Mouse (Mus musculus) myocyte (in vitro differentiated cells): Measurements from ENCODE around the gene Gm10717. TPM values are rescaled to one million over a fixed set of nuclear protein-coding genes. Genes with fewer than 3 reads are reported as not detected.
"Not testable (repeated sequence)": the region's sequence is repeated elsewhere in the genome, so short reads cannot be mapped to it uniquely, and the experiment has no call there.

Experiments used
- H3K27me3 ChIP-seq: one replicate; pipeline ENCODE4 v1.6.1; 2011; ENCODE audit not compliant: control insufficient read depth, insufficient read depth, insufficient read length
- H3K36me3 ChIP-seq: one replicate; pipeline ENCODE4 v1.6.1; 2011; ENCODE audit not compliant: control insufficient read depth, insufficient read depth
- H3K4me2 ChIP-seq: one replicate; pipeline ENCODE4 v1.6.1; 2011; ENCODE audit warnings: low read depth, control low read depth
- H3K4me3 ChIP-seq: one replicate; pipeline ENCODE4 v1.5.1; 2011; ENCODE audit warnings: mild to moderate bottlenecking, control low read depth, moderate library complexity
- H3K79me2 ChIP-seq: one replicate; pipeline ENCODE4 v1.6.1; 2011; ENCODE audit not compliant: control insufficient read depth, insufficient read depth
- H3ac ChIP-seq: one replicate; pipeline ENCODE4 v1.6.1; 2011; ENCODE audit not compliant: control insufficient read depth, insufficient read length
- polyA plus RNA-seq: library from polyadenylated mRNA; unstranded; fragments of >200 nt; fragmentation: generic; extraction: Trizol; gene quantifications from one replicate; pipeline ENCODE4 v1.2.1, GENCODE M21; 2012; ENCODE audit warnings: missing spikeins

The Gm10717 gene
- polyA plus RNA-seq, 1 experiment, result not detected

DNA sequence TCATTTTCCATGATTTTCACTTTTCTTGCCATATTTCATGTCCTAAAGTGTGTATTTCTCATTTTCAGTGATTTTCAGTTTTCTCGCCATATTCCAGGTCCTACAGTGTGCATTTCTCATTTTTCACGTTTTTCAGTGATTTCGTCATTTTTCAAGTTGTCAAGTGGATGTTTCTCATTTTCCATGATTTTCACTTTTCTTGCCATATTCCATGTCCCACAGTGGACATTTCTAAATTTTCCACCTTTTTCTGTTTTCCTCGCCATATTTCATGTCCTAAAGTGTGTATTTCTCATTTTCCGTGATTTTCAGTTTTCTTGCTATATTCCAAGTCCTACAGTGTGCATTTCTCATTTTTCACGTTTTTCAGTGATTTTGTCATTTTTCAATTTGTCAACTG is 9.3 kb upstream of the Gm10717 start:
- not testable (repeated sequence) for H3ac ChIP-seq, H3K27me3 ChIP-seq, H3K79me2 ChIP-seq, H3K36me3 ChIP-seq, H3K4me3 ChIP-seq, H3K4me2 ChIP-seq

DNA sequence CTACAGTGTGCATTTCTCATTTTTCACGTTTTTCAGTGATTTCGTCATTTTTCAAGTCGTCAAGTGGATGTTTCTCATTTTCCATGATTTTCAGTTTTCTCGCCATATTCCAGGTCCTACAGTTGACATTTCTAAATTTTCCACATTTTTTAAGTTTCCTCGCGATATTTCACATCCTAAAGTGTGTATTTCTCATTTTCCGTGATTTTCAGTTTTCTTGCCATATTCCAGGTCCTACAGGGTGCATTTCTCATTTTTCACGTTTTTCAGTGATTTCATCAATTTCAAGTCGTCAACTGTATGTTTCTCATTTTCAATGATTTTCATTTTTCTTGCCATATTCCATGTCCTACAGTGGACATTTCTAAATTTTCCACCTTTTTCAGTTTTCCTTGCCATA is 8.1 kb upstream of the Gm10717 start, which contains the start of gene Gm10719:
Gm10719 (plus strand) TSS at position 301 of the 400 bp plus-strand sequence.
- not testable (repeated sequence) for H3ac ChIP-seq, H3K27me3 ChIP-seq, H3K79me2 ChIP-seq, H3K4me2 ChIP-seq, H3K4me3 ChIP-seq, H3K36me3 ChIP-seq

GRCm38 (mm10) chr9:3018944-3019343 is 6.3 kb upstream of the Gm10717 start:
- not testable (repeated sequence) for H3ac ChIP-seq, H3K4me2 ChIP-seq, H3K4me3 ChIP-seq, H3K36me3 ChIP-seq, H3K27me3 ChIP-seq, H3K79me2 ChIP-seq

GRCm38 (mm10) chr9:3019835-3020727 is 5.1 kb upstream of the Gm10717 start:
- H3K4me3 ChIP-seq, H3K79me2 ChIP-seq, H3K27me3 ChIP-seq, H3ac ChIP-seq, H3K36me3 ChIP-seq, H3K4me2 ChIP-seq: not testable (repeated sequence)

DNA sequence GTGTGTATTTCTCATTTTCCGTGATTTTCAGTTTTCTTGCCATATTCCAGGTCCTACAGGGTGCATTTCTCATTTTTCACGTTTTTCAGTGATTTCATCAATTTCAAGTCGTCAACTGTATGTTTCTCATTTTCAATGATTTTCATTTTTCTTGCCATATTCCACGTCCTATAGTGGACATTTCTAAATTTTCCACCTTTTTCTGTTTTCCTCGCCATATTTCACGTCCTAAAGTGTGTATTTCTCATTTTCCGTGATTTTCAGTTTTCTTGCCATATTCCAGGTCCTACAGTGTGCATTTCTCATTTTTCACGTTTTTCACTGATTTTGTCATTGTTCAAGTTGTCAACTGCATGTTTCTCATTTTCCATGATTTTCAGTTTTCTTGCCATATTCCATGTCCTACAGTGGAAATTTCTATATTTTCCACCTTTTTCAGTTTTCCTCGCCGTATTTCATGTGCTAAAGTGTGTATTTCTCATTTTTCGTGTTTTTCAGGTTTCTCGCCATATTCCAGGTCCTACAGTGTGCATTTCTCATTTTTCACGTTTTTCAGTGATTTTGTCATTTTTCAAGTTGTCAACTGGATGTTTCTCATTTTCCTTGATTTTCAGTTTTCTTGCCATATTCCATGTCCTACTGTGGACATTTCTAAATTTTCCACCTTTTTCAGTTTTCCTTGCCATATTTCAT is 2.8 kb upstream of the Gm10717 start:
- not testable (repeated sequence) for H3K27me3 ChIP-seq, H3K4me2 ChIP-seq, H3K36me3 ChIP-seq, H3ac ChIP-seq, H3K79me2 ChIP-seq, H3K4me3 ChIP-seq

GRCm38 (mm10) chr9:3023312-3023984 is 1.8 kb upstream of the Gm10717 start, which contains the start of gene Gm10718:
Gene Gm10718, plus strand, starts transcription at chr9:3023547.
- H3K4me3 ChIP-seq, H3K27me3 ChIP-seq, H3K4me2 ChIP-seq, H3K79me2 ChIP-seq, H3K36me3 ChIP-seq, H3ac ChIP-seq: not testable (repeated sequence)

- H3K4me2 ChIP-seq, H3K27me3 ChIP-seq, H3K36me3 ChIP-seq, H3K79me2 ChIP-seq, H3K4me3 ChIP-seq, H3ac ChIP-seq: not testable (repeated sequence)
Measured at GRCm38 (mm10) chr9:3023985-3024648, 1.1 kb upstream of the Gm10717 start.

- H3K4me3 ChIP-seq, H3K27me3 ChIP-seq, H3K79me2 ChIP-seq, H3K4me2 ChIP-seq, H3K36me3 ChIP-seq, H3ac ChIP-seq: not testable (repeated sequence)
Measured at GRCm38 (mm10) chr9:3025653-3026052, 436 bp downstream of the Gm10717 start.

- not testable (repeated sequence) for H3ac ChIP-seq, H3K36me3 ChIP-seq, H3K4me3 ChIP-seq, H3K27me3 ChIP-seq, H3K79me2 ChIP-seq, H3K4me2 ChIP-seq
Measured at GRCm38 (mm10) chr9:3026136-3026535, 919 bp downstream of the Gm10717 start.

DNA sequence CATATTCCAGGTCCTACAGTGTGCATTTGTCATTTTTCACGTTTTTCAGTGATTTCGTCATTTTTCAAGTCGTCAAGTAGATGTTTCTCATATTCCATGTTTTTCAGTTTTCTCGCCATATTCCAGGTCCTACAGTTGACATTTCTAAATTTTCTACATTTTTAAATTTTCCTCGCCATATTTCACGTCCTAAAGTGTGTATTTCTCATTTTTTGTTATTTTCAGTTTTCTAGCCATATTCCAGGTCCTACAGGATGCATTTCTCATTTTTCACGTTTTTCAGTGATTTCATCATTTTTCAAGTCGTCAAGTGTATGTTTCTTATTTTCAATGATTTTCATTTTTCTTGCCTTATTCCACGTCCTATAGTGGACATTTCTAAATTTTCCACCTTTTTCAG is 1.5 kb downstream of the Gm10717 start:
- not testable (repeated sequence) for H3K27me3 ChIP-seq, H3K36me3 ChIP-seq, H3K4me3 ChIP-seq, H3K79me2 ChIP-seq, H3K4me2 ChIP-seq, H3ac ChIP-seq

DNA sequence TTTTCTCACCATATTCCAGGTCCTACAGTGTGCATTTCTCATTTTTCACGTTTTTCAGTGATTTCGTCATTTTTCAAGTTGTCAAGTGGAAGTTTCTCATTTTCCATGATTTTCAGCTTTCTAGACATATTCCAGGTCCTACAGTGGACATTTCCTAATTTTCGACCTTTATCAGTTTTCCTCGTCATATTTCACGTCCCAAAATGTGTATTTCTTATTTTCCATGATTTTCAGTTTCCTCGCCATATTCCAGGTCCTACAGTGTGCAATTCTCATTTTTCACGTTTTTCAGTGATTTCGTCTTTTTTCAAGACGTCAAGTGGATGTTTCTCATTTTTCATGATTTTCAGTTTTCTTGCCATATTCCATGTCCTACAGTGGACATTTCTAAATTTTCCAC is 2.0 kb downstream of the Gm10717 start:
- not testable (repeated sequence) for H3K4me2 ChIP-seq, H3K79me2 ChIP-seq, H3K36me3 ChIP-seq, H3K4me3 ChIP-seq, H3ac ChIP-seq, H3K27me3 ChIP-seq
